Mouse (Mus musculus): ENCODE data around the gene Ninj2. TPM values are rescaled to one million over a fixed set of nuclear protein-coding genes. Genes with fewer than 3 reads are reported as not detected.

The Ninj2 gene
- polyA plus RNA-seq, 1 experiment: 4.5 TPM

GRCm38 (mm10) chr6:120246676-120247075, 153.5 kb downstream of the Ninj2 start:
- no peak for DNase-seq (ENCODE audit: extremely low spot score in 1 of 2, low spot score in 1 of 2)

- DNase-seq (ENCODE audit: extremely low spot score in 1 of 2, low spot score in 1 of 2): no peak
These were observed 156.7 kb downstream of the Ninj2 start for GRCm38 (mm10) chr6:120249831-120250230.

Other genes starting within 250 kb of the Ninj2 start
- 18.8 and 24.1 TPM in 2 replicates for gene Erc1, start 245.2 kb upstream of the Ninj2 start, polyA plus RNA-seq (2012; rRNA removed)
- 50.6 and 54.3 TPM in 2 replicates for gene Rad52, start 190.7 kb upstream of the Ninj2 start, polyA plus RNA-seq (2012; rRNA removed)
- 171 and 181 TPM in 2 replicates for gene Wnk1, start 54.7 kb upstream of the Ninj2 start, polyA plus RNA-seq (2012; rRNA removed)
- 0.10 and 0.11 TPM in 2 replicates for gene D330020A13Rik, start 201.0 kb downstream of the Ninj2 start, polyA plus RNA-seq (2012; rRNA removed)
- 0.38 and 0.44 TPM in 2 replicates for gene B4galnt3, start 201.2 kb downstream of the Ninj2 start, polyA plus RNA-seq (2012; rRNA removed)